Mouse (Mus musculus): ENCODE data around the gene Rit1. TPM values are rescaled to one million over a fixed set of nuclear protein-coding genes. Genes with fewer than 3 reads are reported as not detected.
"Not testable (repeated sequence)": the region's sequence is repeated elsewhere in the genome, so short reads cannot be mapped to it uniquely, and the experiment has no call there.

The Rit1 gene
- polyA plus RNA-seq, 1 experiment from 2014 or later = 56.9 TPM

DNA sequence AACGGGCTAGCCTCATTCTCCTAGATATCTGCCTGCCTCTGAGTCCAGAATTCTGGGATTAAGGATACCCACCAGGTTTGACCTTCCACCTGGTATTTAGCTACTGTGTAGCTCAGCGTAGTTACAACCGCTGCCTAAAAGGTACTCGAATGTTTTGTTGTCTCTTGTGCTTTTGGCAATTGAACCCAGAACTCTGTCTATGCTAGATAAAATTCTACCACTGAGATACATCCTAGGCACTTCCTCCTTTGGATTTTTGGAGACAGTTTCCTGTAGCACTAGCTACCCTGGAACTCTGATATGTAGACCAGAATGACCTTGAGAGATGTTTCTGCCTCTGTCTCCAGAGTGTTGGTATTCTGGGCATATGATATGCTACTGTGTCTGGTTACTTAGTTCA is 2.9 kb upstream of the Rit1 start:
- WGBS = 92% methylated on average over 4 of the region's 4 CpGs
- no peak for DNase-seq

DNA sequence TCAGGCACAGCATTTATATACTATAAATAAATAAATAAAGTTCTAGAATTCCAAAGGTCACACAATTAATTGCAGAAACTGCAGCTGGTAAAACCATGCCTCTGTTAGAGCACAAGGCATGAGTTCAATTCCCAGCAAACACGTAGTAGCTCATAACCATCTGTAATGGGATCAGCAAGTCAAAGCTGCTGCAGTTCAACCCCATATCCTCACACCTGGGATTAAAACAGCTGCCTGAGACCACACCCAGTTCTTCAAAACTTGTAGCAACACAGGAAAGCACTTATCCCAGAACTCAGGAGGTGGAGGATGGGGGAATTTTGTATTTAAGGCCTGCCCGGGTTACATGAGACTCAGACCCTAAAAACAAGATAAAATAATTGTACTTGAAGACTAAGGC is 1.9 kb upstream of the Rit1 start:
- Histone ChIP-seq H3K4me1 (ENCODE audit: insufficient read depth) (peaks cover 2% of the 10 kb centered on the region; the same call in 1 of the 2 replicates), H3K9me3 (ENCODE audit: low read depth, low read length) (no peaks in the 10 kb centered on the region), H3K4me2 (no peak overlapping the region), H3K4me3 (ENCODE audit: low read depth, low read length) (no peak overlapping the region), H3K36me3 (ENCODE audit: insufficient read depth) (peaks cover 60% of the 10 kb centered on the region), H3K9ac (no peak overlapping the region), H3K27me3 (ENCODE audit: insufficient read depth, low read length) (no peaks in the 10 kb centered on the region), H3K27ac (ENCODE audit: low read depth) (no peak overlapping the region)
- no peak for TF ChIP-seq CTCF (IDR thresholded peaks at IDR 0.05; ENCODE audit: low read depth)
- DNase-seq (no peak), ATAC-seq (ENCODE audit: insufficient read depth) (no peak)
- WGBS = 57% methylated on average over 2 of the region's 2 CpGs

More for the DNA sequence above, 2.9 kb upstream of the Rit1 start:
- H3K4me2 ChIP-seq = no peak overlapping the region
- H3K4me1 ChIP-seq (ENCODE audit: insufficient read depth) = no peaks in the 10 kb centered on the region
- no peak overlapping the region for H3K27ac ChIP-seq (ENCODE audit: low read depth)
- TF ChIP-seq CTCF (IDR thresholded peaks at IDR 0.05; ENCODE audit: low read depth) = no peak
- H3K36me3 ChIP-seq (ENCODE audit: insufficient read depth) = peaks cover 60% of the 10 kb centered on the region
- no peaks in the 10 kb centered on the region for H3K9me3 ChIP-seq (ENCODE audit: low read depth, low read length)
- H3K27me3 ChIP-seq (ENCODE audit: insufficient read depth, low read length) = no peaks in the 10 kb centered on the region
- ATAC-seq (ENCODE audit: insufficient read depth) = no peak
- H3K9ac ChIP-seq = no peak overlapping the region
- no peak overlapping the region for H3K4me3 ChIP-seq (ENCODE audit: low read depth, low read length)

DNA sequence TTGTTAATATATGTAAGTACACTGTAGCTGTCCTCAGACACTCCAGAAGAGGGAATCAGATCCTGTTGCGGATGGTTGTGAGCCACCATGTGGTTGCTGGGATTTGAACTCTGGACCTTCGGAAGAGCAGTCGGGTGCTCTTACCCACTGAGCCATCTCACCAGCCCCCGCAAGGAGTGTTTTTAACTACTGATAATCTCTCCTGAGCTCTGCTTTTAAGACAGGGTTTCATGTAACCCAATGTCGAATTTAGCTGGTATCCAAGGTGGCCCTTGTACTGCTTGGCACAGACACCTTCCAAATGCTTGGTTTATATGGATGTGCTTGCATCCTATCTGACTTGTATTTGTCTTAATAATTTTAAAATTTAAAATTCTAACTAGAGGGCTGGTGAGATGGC is 922 bp upstream of the Rit1 start:
- not testable (repeated sequence) for H3K4me1 ChIP-seq (ENCODE audit: insufficient read depth); H3K4me3 ChIP-seq (ENCODE audit: low read depth, low read length); H3K27me3 ChIP-seq (ENCODE audit: insufficient read depth, low read length); ATAC-seq (ENCODE audit: insufficient read depth); H3K27ac ChIP-seq (ENCODE audit: low read depth); H3K9me3 ChIP-seq (ENCODE audit: low read depth, low read length); H3K4me2 ChIP-seq; DNase-seq; H3K9ac ChIP-seq
- peaks cover 60% of the 10 kb centered on the region for H3K36me3 ChIP-seq (ENCODE audit: insufficient read depth)
- WGBS = 89% methylated on average over 5 of the region's 5 CpGs

DNA sequence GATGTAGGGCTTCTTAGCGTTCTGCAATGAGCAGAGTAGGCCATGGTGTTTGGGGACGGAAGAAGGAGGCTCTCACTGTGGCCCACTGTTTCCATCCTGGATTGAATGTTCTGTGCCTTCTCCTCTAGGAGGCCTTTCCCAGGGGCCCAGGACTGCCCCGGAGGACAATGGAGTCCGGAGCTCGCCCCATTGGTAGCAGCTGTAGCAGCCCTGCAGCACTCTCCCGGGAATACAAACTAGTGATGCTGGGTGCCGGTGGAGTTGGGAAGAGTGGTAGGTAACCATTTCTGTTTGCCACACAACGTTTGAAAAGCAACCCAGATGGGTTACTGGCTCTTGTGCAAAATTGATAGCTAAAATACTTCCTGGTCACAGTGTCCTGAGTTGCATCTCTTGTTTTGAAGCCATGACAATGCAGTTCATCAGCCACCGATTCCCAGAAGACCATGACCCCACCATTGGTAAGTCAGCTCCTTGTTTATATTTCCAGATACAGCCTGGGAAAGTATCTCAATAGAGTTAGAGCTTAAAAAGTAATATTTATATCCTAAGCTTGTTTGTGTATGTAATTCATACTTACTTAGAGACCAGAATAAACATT is 660 bp downstream of the Rit1 start:
- ATAC-seq (ENCODE audit: insufficient read depth) (peak; percentile 76), DNase-seq (peak; percentile 55)
- Histone ChIP-seq H3K4me1 (ENCODE audit: insufficient read depth) (peaks cover 2% of the 10 kb centered on the region; the same call in 1 of the 2 replicates), H3K4me3 (ENCODE audit: low read depth, low read length) (peak overlapping the region; percentile 62), H3K9ac (peak overlapping the region; percentile 62), H3K4me2 (peak overlapping the region; percentile 90), H3K27me3 (ENCODE audit: insufficient read depth, low read length) (no peaks in the 10 kb centered on the region), H3K36me3 (ENCODE audit: insufficient read depth) (peaks cover 50% of the 10 kb centered on the region), H3K27ac (ENCODE audit: low read depth) (peak overlapping the region; percentile 80), H3K9me3 (ENCODE audit: low read depth, low read length) (no peaks in the 10 kb centered on the region)
- no peak for TF ChIP-seq CTCF (IDR thresholded peaks at IDR 0.05; ENCODE audit: low read depth)
- WGBS = 2% methylated on average over 9 of the region's 9 CpGs

DNA sequence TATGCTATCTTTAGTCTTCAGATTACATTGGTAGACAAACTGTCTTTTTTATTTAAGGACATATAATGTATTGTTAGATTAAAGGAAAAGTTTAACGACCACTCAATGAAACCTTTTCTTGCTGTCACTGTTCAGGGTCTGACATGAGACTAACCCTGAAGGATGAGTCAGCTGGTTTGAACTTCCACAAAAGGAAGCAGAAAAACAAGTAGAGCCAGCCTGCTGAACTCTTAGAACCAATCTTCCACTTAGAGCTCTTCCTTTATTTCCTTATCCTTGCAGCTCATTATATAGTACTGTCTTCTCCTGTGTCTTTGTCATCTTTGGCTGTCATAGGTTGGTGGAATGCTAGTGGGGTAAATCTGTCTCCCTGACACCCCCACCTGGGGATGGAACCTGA is 1.2 kb downstream of the Rit1 start:
- Histone ChIP-seq H3K4me1 (ENCODE audit: insufficient read depth) (peaks cover 2% of the 10 kb centered on the region; the same call in 1 of the 2 replicates), H3K4me2 (peak overlapping the region; percentile 90), H3K27ac (ENCODE audit: low read depth) (no peak overlapping the region), H3K36me3 (ENCODE audit: insufficient read depth) (peaks cover 45% of the 10 kb centered on the region), H3K27me3 (ENCODE audit: insufficient read depth, low read length) (no peaks in the 10 kb centered on the region), H3K9ac (0 out of 2 replicates have a peak overlapping the region, but pooled peaks have one; percentile 15), H3K9me3 (ENCODE audit: low read depth, low read length) (no peaks in the 10 kb centered on the region), H3K4me3 (ENCODE audit: low read depth, low read length) (peak overlapping the region; percentile 62)
- TF ChIP-seq CTCF (IDR thresholded peaks at IDR 0.05; ENCODE audit: low read depth) = no peak
- DNase-seq = peak; percentile 26
- ATAC-seq (ENCODE audit: insufficient read depth) = no peak
- 15% methylated on average over 1 of the region's 1 CpGs for WGBS

DNA sequence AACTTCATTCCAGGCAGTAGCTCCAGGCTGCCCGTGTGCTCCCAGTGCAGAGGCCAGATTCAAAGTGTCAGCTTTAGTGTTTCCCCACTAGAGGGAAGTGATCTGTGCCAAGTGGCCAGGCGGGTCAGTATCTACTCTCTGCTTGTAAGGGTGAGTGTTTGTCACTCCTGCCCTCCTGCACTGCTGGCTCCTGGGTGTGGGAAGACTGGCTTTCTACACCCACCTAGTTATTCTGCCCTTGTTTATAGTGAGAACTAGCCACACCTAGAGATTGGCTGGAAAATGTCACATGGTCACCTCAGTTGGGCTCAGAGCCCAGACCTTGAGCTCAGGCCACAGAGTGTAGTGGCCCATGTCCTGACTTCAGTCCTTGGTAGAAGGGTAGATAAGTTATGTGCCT is 2.5 kb downstream of the Rit1 start:
- peaks cover 2% of the 10 kb centered on the region; the same call in 1 of the 2 replicates for H3K4me1 ChIP-seq (ENCODE audit: insufficient read depth)
- peak overlapping the region; percentile 5; the same call in 1 of the 2 replicates for H3K4me3 ChIP-seq (ENCODE audit: low read depth, low read length)
- peak overlapping the region; percentile 90 for H3K4me2 ChIP-seq
- WGBS = 46% methylated on average over 2 of the region's 2 CpGs
- ATAC-seq (ENCODE audit: insufficient read depth) (peak; percentile 52), DNase-seq (peak; percentile 68)
- no peaks in the 10 kb centered on the region for H3K9me3 ChIP-seq (ENCODE audit: low read depth, low read length)
- H3K9ac ChIP-seq = no peak overlapping the region
- H3K36me3 ChIP-seq (ENCODE audit: insufficient read depth) = peaks cover 42% of the 10 kb centered on the region
- no peak overlapping the region for H3K27ac ChIP-seq (ENCODE audit: low read depth)
- peak; percentile 15; the same call in 1 of the 2 replicates for TF ChIP-seq CTCF (IDR thresholded peaks at IDR 0.05; ENCODE audit: low read depth)
- no peaks in the 10 kb centered on the region for H3K27me3 ChIP-seq (ENCODE audit: insufficient read depth, low read length)

DNA sequence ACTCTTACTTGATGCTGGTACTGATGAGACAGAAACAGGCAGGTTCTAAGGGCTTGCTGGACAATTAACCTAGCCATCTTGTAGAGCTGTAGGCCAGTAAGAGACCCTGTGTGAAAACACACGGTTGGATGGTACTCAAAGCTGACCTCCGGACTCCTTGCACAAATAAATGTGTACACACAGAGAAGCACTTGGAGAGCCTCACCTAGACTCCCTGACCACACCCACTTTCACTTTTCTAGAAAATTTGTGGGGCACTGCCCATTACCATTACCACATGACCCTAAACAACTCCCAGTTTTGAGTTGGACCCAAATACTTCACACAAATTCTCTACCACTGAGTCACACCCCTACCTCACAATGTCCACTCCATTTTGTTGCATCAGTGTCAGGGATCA is 19.9 kb downstream of the Rit1 start:
- H3K27ac ChIP-seq (ENCODE audit: low read depth) = no peak overlapping the region
- DNase-seq (no peak), ATAC-seq (ENCODE audit: insufficient read depth) (no peak)
- no peaks in the 10 kb centered on the region for H3K9me3 ChIP-seq (ENCODE audit: low read depth, low read length)
- no peak overlapping the region for H3K9ac ChIP-seq
- no peak overlapping the region for H3K4me3 ChIP-seq (ENCODE audit: low read depth, low read length)
- no peaks in the 10 kb centered on the region for H3K27me3 ChIP-seq (ENCODE audit: insufficient read depth, low read length)
- no peaks in the 10 kb centered on the region for H3K4me1 ChIP-seq (ENCODE audit: insufficient read depth)
- H3K4me2 ChIP-seq = no peak overlapping the region
- WGBS = 64% methylated on average over 2 of the region's 2 CpGs
- H3K36me3 ChIP-seq (ENCODE audit: insufficient read depth) = 0 out of 2 replicates have a peak, but pooled peaks cover 6% of the 10 kb centered on the region
- TF ChIP-seq CTCF (IDR thresholded peaks at IDR 0.05; ENCODE audit: low read depth) = no peak
